In genomic region chr11:54108894-54109293, GRCm38 (mm10) we compare ENCODE assay signal across 14 mouse cellular contexts. TPM values are rescaled to one million over a fixed set of nuclear protein-coding genes. Genes with fewer than 3 reads are reported as not detected.
DNase-seq lines count a peak whose midpoint lies in the region; ATAC-seq and TF ChIP-seq lines count a peak whose summit lies in the region.
"Had no signal": no experiment of that assay in that cellular context is flagged by ENCODE, and none has a peak within 500 bp of the region (broad histone marks: within the 10 kb centered on the region; RNA-seq: fewer than 3 reads in every experiment).

No protein-coding gene starts in this region.

- H3K9me3 ChIP-seq in kidney, embryonic 16.5 days (ENCODE audit: low read length) = no peaks in the 10 kb centered on the region
- H3K9me3 ChIP-seq: forebrain, embryonic 10.5 days had no signal

- no peak for TF ChIP-seq CTCF in Patski (IDR thresholded peaks at IDR 0.05)

- peaks cover 21% of the 10 kb centered on the region for H3K4me1 ChIP-seq in kidney, embryonic 16.5 days (ENCODE audit: insufficient read depth, low read length)

- CTCF ChIA-PET in Patski (lab: Charles Lee) = interaction anchor here (1.6 kb wide), 2 partner anchors 16 to 34 kb away, joined by 3 to 5 read pairs; no protein-coding TSS in a partner anchor

- H3K9ac ChIP-seq in kidney, embryonic 16.5 days (replicated peaks; ENCODE audit: low read length) = no peak overlapping the region

- no peak overlapping the region for H3K4me2 ChIP-seq in kidney, embryonic 16.5 days (replicated peaks; ENCODE audit: low read depth, low read length)

- peak; percentile 63 for DNase-seq in kidney, adult 18-20 months
- no peak for DNase-seq in Patski (ENCODE audit: low read depth, low spot score)
- peak; percentile 73 for DNase-seq in heart, adult 8-10 months (ENCODE audit: low spot score)
- DNase-seq in kidney, adult 8-10 months = peak; percentile 49 to 60
- no peak for DNase-seq in adrenal gland, postnatal 25 days
- DNase-seq in adrenal gland, postnatal 10 days = no peak
- DNase-seq in layer of hippocampus, postnatal 36 days = no peak
- DNase-seq: left cerebral cortex, postnatal 4 days; right cerebral cortex, adult 18-20 months had no signal

- ATAC-seq in kidney, embryonic 16.5 days (ENCODE audit: low FRiP score, low TSS enrichment) = no peak
- ATAC-seq in Patski = peak; percentile 22

- WGBS in kidney, embryonic 16.5 days = 61% methylated on average over 5 of the region's 5 CpGs

- POLR2A ChIA-PET in Patski (lab: Charles Lee) = no interaction called here

- no peaks in the 10 kb centered on the region for H3K36me3 ChIP-seq in kidney, embryonic 16.5 days (ENCODE audit: insufficient read depth, low read length)
- H3K36me3 ChIP-seq: forebrain, embryonic 10.5 days had no signal

- H3K27ac ChIP-seq in kidney, embryonic 16.5 days (ENCODE audit: low read length) = no peak overlapping the region
- H3K27ac ChIP-seq: forebrain, embryonic 10.5 days had no signal

- H3K4me3 ChIP-seq in kidney, embryonic 16.5 days (ENCODE audit: low read length) = no peak overlapping the region
- H3K4me3 ChIP-seq: forebrain, embryonic 10.5 days had no signal

- H3K27me3 ChIP-seq in kidney, embryonic 16.5 days (ENCODE audit: insufficient read depth, low read length) = no peaks in the 10 kb centered on the region
- no peaks in the 10 kb centered on the region for H3K27me3 ChIP-seq in Patski

- in situ Hi-C loops in Patski (cut with MboI; ENCODE audit: low pct_unique_long_range_greater_than_20kb) = no loop called here

RNA-seq across cellular contexts. Expression of gene P4ha2, which starts 9.0 kb away (rescaled TPM):
- 38.1 and 43.0 TPM in 2 replicates for polyA plus RNA-seq in kidney, embryonic 16.5 days (2015; fragmentation: Nextera tagmentation; extraction: Ambion mirVana)
- 66.8 TPM for polyA plus RNA-seq in Patski (2021)
- 10 to 100 TPM; 57.4 to 71.1 (median 64.1) TPM for total RNA-seq in heart, adult 8-10 months (2022)
- total RNA-seq in adrenal gland, postnatal 25 days (2021) = 30.0 and 36.7 TPM in 2 replicates
- 10 to 100 TPM; 18.6 to 20.1 TPM for total RNA-seq in adrenal gland, postnatal 10 days (2021)
- total RNA-seq in layer of hippocampus, postnatal 36 days (2021) = 10 to 100 TPM; 20.6 to 29.8 TPM
- total RNA-seq: hematopoietic stem cell, adult 5-6 weeks had no signal

RNA-seq across cellular contexts. Expression of gene Pdlim4, which starts 40.1 kb away (rescaled TPM):
- 50.3 and 55.0 TPM in 2 replicates for polyA plus RNA-seq in kidney, embryonic 16.5 days (2015; fragmentation: Nextera tagmentation; extraction: Ambion mirVana)
- 0.51 TPM for polyA plus RNA-seq in Patski (2021)
- 10 to 100 TPM; 29.1 to 39.9 (median 35.2) TPM for total RNA-seq in heart, adult 8-10 months (2022)
- 20.6 and 37.9 TPM in 2 replicates for total RNA-seq in adrenal gland, postnatal 25 days (2021)
- 10 to 100 TPM; 14.3 to 23.9 TPM for total RNA-seq in adrenal gland, postnatal 10 days (2021)
- 10 to 100 TPM; 11.5 to 16.2 TPM for total RNA-seq in layer of hippocampus, postnatal 36 days (2021)
- total RNA-seq: CH12.LX; hematopoietic stem cell, adult 5-6 weeks; megakaryocyte-erythroid progenitor cell, adult 5-6 weeks had no signal

Comparison
In these comparisons a context has a peak if more than half of its experiments do, and no peak if none do; other contexts are left out.
1. DNase-seq: peak in kidney, adult 18-20 months (single experiment), heart, adult 8-10 months (single experiment) and kidney, adult 8-10 months (2 of 2); none in Patski (single experiment), adrenal gland, postnatal 25 days (single experiment), adrenal gland, postnatal 10 days (single experiment) and layer of hippocampus, postnatal 36 days (0 of 2).